Comparison of ENCODE assay signal across 17 mouse cellular contexts in genomic region chr14:20172924-20173323, GRCm38 (mm10). TPM values are rescaled to one million over a fixed set of nuclear protein-coding genes. Genes with fewer than 3 reads are reported as not detected.
A peak's percentile ranks its signal among the peaks of the same experiment; 100 is the strongest.
DNase-seq lines count a peak whose midpoint lies in the region; ATAC-seq and TF ChIP-seq lines count a peak whose summit lies in the region.
"Had no signal": no experiment of that assay in that cellular context is flagged by ENCODE, and none has a peak within 500 bp of the region (broad histone marks: within the 10 kb centered on the region; RNA-seq: fewer than 3 reads in every experiment).

No protein-coding gene starts in this region.

- ATAC-seq in erythroblast, adult 5-6 weeks (replicated peaks; ENCODE audit: low FRiP score, poor library complexity, severe bottlenecking) = no peak
- ATAC-seq in liver, embryonic 11.5 days (replicated peaks; ENCODE audit: low FRiP score) = peak; percentile 69
- peak; percentile 57 for ATAC-seq in liver, embryonic 12.5 days
- ATAC-seq: forebrain, embryonic 15.5 days; hindbrain, postnatal 0 days had no signal

- H3K36me3 ChIP-seq in erythroblast, embryonic 14.5 days (ENCODE audit: control insufficient read depth) = peaks cover 85% of the 10 kb centered on the region
- no peaks in the 10 kb centered on the region for H3K36me3 ChIP-seq in liver, embryonic 11.5 days (ENCODE audit: control insufficient read depth, insufficient read depth, low read length)
- H3K36me3 ChIP-seq in E14TG2a.4 (ENCODE audit: insufficient read depth, low read length) = peaks cover 96% of the 10 kb centered on the region
- H3K36me3 ChIP-seq in liver, embryonic 12.5 days = peaks cover 28% of the 10 kb centered on the region
- H3K36me3 ChIP-seq in embryonic facial prominence, embryonic 10.5 days (replicated peaks) = peaks cover 6% of the 10 kb centered on the region; the same call in 1 of the 2 replicates
- H3K36me3 ChIP-seq: embryonic facial prominence, embryonic 15.5 days; forebrain, embryonic 15.5 days; neural tube, embryonic 12.5 days; stomach, embryonic 15.5 days had no signal

- H3K27me3 ChIP-seq in erythroblast, embryonic 14.5 days (ENCODE audit: control insufficient read depth) = no peaks in the 10 kb centered on the region
- no peaks in the 10 kb centered on the region for H3K27me3 ChIP-seq in liver, embryonic 11.5 days (replicated peaks; ENCODE audit: control insufficient read depth, insufficient read depth, low read length)
- no peaks in the 10 kb centered on the region for H3K27me3 ChIP-seq in E14TG2a.4 (ENCODE audit: insufficient read depth, low read length)
- H3K27me3 ChIP-seq in liver, embryonic 12.5 days (replicated peaks) = no peaks in the 10 kb centered on the region
- no peaks in the 10 kb centered on the region for H3K27me3 ChIP-seq in embryonic facial prominence, embryonic 10.5 days (replicated peaks; ENCODE audit: low read depth, poor library complexity, severe bottlenecking)
- H3K27me3 ChIP-seq: embryonic facial prominence, embryonic 15.5 days; forebrain, embryonic 15.5 days; neural tube, embryonic 12.5 days; stomach, embryonic 15.5 days had no signal

- peak overlapping the region; percentile 41; the same call in 1 of the 2 replicates for H3K9ac ChIP-seq in liver, embryonic 11.5 days (ENCODE audit: low read depth, low read length)
- peak overlapping the region; percentile 42 for H3K9ac ChIP-seq in liver, embryonic 12.5 days
- H3K9ac ChIP-seq: embryonic facial prominence, embryonic 15.5 days; forebrain, embryonic 15.5 days; neural tube, embryonic 12.5 days; stomach, embryonic 15.5 days had no signal

- peak overlapping the region; percentile 62; the same call in 1 of the 2 replicates for H3K27ac ChIP-seq in liver, embryonic 11.5 days (ENCODE audit: low read depth, low read length)
- peak overlapping the region; percentile 72 for H3K27ac ChIP-seq in liver, embryonic 12.5 days
- no peak overlapping the region for H3K27ac ChIP-seq in embryonic facial prominence, embryonic 10.5 days (replicated peaks)
- H3K27ac ChIP-seq: embryonic facial prominence, embryonic 15.5 days; forebrain, embryonic 15.5 days; hindbrain, postnatal 0 days; neural tube, embryonic 12.5 days; stomach, embryonic 15.5 days had no signal

- H3K4me3 ChIP-seq in erythroblast, embryonic 14.5 days (replicated peaks) = peak overlapping the region; percentile 27
- no peak overlapping the region for H3K4me3 ChIP-seq in liver, embryonic 11.5 days (ENCODE audit: low read depth, low read length)
- H3K4me3 ChIP-seq in E14TG2a.4 (replicated peaks; ENCODE audit: low read length) = peak overlapping the region; percentile 33
- no peak overlapping the region for H3K4me3 ChIP-seq in liver, embryonic 12.5 days
- H3K4me3 ChIP-seq in embryonic facial prominence, embryonic 10.5 days = no peak overlapping the region
- H3K4me3 ChIP-seq: embryonic facial prominence, embryonic 15.5 days; forebrain, embryonic 15.5 days; neural tube, embryonic 12.5 days; stomach, embryonic 15.5 days had no signal

- TF ChIP-seq CTCF in E14TG2a.4 (conservative IDR thresholded peaks at IDR 0.05; ENCODE audit: low read length) = no peak

- H3K9me3 ChIP-seq in erythroblast, embryonic 14.5 days (ENCODE audit: control insufficient read depth, low read length) = no peaks in the 10 kb centered on the region
- no peaks in the 10 kb centered on the region for H3K9me3 ChIP-seq in liver, embryonic 11.5 days (ENCODE audit: control insufficient read depth, low read length)
- no peaks in the 10 kb centered on the region for H3K9me3 ChIP-seq in E14TG2a.4 (ENCODE audit: low read length)
- H3K9me3 ChIP-seq in liver, embryonic 12.5 days (replicated peaks) = no peaks in the 10 kb centered on the region
- no peaks in the 10 kb centered on the region for H3K9me3 ChIP-seq in embryonic facial prominence, embryonic 10.5 days
- H3K9me3 ChIP-seq: embryonic facial prominence, embryonic 15.5 days; forebrain, embryonic 15.5 days; neural tube, embryonic 12.5 days; stomach, embryonic 15.5 days had no signal

- H3K4me2 ChIP-seq in liver, embryonic 11.5 days = peak overlapping the region; percentile 52
- peak overlapping the region; percentile 59 for H3K4me2 ChIP-seq in liver, embryonic 12.5 days
- H3K4me2 ChIP-seq: embryonic facial prominence, embryonic 15.5 days; forebrain, embryonic 15.5 days; neural tube, embryonic 12.5 days; stomach, embryonic 15.5 days had no signal

- H3K4me1 ChIP-seq in erythroblast, embryonic 14.5 days (ENCODE audit: control insufficient read depth) = peaks cover 76% of the 10 kb centered on the region
- H3K4me1 ChIP-seq in liver, embryonic 11.5 days (replicated peaks; ENCODE audit: control insufficient read depth, insufficient read depth, low read length) = peaks cover 52% of the 10 kb centered on the region
- peaks cover 99% of the 10 kb centered on the region for H3K4me1 ChIP-seq in E14TG2a.4 (replicated peaks; ENCODE audit: low read depth, low read length)
- peaks cover 91% of the 10 kb centered on the region for H3K4me1 ChIP-seq in liver, embryonic 12.5 days
- H3K4me1 ChIP-seq in embryonic facial prominence, embryonic 10.5 days = peaks cover 28% of the 10 kb centered on the region
- H3K4me1 ChIP-seq: embryonic facial prominence, embryonic 15.5 days; forebrain, embryonic 15.5 days; stomach, embryonic 15.5 days had no signal

- DNase-seq in liver, embryonic 11.5 days (ENCODE audit: low spot score) = no peak
- DNase-seq in liver = no peak
- DNase-seq in testis, postnatal 10 days (ENCODE audit: low spot score) = no peak
- DNase-seq in embryonic facial prominence, embryonic 10.5 days (ENCODE audit: low spot score) = no peak
- DNase-seq: cerebellum, adult 11 months; gastrocnemius, postnatal 10 days; layer of hippocampus, adult 9-11 months; right cerebral cortex, postnatal 4 days had no signal

- WGBS in liver, embryonic 11.5 days = 26% methylated on average over 4 of the region's 4 CpGs
- 11% methylated on average over 4 of the region's 4 CpGs for WGBS in liver, embryonic 12.5 days (ENCODE audit: insufficient replicate concordance)
- WGBS in embryonic facial prominence, embryonic 10.5 days = 75% methylated on average over 4 of the region's 4 CpGs

RNA-seq across cellular contexts. Expression of gene Kcnk5, which starts 8.7 kb away (rescaled TPM):
- 1.6 and 1.9 TPM in 2 replicates for polyA plus RNA-seq in erythroblast, embryonic 14.5 days (2012)
- total RNA-seq in erythroblast, adult 5-6 weeks (2015; ENCODE audit: low replicate concordance) = not detected in 2 replicates
- 0.26 and 2.0 TPM in 2 replicates for total RNA-seq in erythroblast, adult 5-6 weeks (2017; ENCODE audit: low replicate concordance)
- polyA plus RNA-seq in liver, embryonic 11.5 days (2014; fragmentation: Nextera tagmentation; extraction: Ambion mirVana) = 9.6 and 10.1 TPM in 2 replicates
- 8.6 and 8.9 TPM in 2 replicates for polyA plus RNA-seq in liver, embryonic 12.5 days (2016; fragmentation: Nextera tagmentation; extraction: Ambion mirVana)
- 9.3 and 10.7 TPM in 2 replicates for polyA plus RNA-seq in embryonic facial prominence, embryonic 10.5 days (2016; fragmentation: Nextera tagmentation; extraction: Ambion mirVana)

RNA-seq across cellular contexts. Expression of gene Saysd1, which starts 34.6 kb away (rescaled TPM):
- polyA plus RNA-seq in erythroblast, embryonic 14.5 days (2012) = 0.13 and 0.26 TPM in 2 replicates
- 1.9 TPM in 1 of 2 replicates, not detected in the other for total RNA-seq in erythroblast, adult 5-6 weeks (2015; ENCODE audit: low replicate concordance)
- not detected in 2 replicates for total RNA-seq in erythroblast, adult 5-6 weeks (2017; ENCODE audit: low replicate concordance)
- 7.7 TPM in 2 replicates for polyA plus RNA-seq in liver, embryonic 11.5 days (2014; fragmentation: Nextera tagmentation; extraction: Ambion mirVana)
- 4.5 and 4.8 TPM in 2 replicates for polyA plus RNA-seq in liver, embryonic 12.5 days (2016; fragmentation: Nextera tagmentation; extraction: Ambion mirVana)
- 9.2 and 11.1 TPM in 2 replicates for polyA plus RNA-seq in embryonic facial prominence, embryonic 10.5 days (2016; fragmentation: Nextera tagmentation; extraction: Ambion mirVana)

Comparison
In these comparisons a context has a peak if more than half of its experiments do, and no peak if none do; other contexts are left out.
1. H3K4me3 ChIP-seq: peak in erythroblast, embryonic 14.5 days (single experiment) and E14TG2a.4 (single experiment); none in liver, embryonic 11.5 days (single experiment), liver, embryonic 12.5 days (single experiment) and embryonic facial prominence, embryonic 10.5 days (single experiment).